Mouse (Mus musculus) macrophage (primary cell): ENCODE data around the gene Ctnna3. TPM values are rescaled to one million over a fixed set of nuclear protein-coding genes. Genes with fewer than 3 reads are reported as not detected.

Experiments used
- H3K27ac ChIP-seq: fragments of 350-480 bp; formaldehyde crosslinking; 2 replicates; pipeline ENCODE4 v1.9.0; 2021
- H3K36me3 ChIP-seq: fragments of 350-480 bp; formaldehyde crosslinking; 2 replicates; pipeline ENCODE4 v1.9.0; 2021; ENCODE audit errors: inconsistent target
- H3K4me3 ChIP-seq: fragments of 350-480 bp; formaldehyde crosslinking; 2 replicates; pipeline ENCODE4 v1.9.0; 2021; ENCODE audit errors: inconsistent target
- H3K79me2 ChIP-seq: fragments of 350-480 bp; formaldehyde crosslinking; 2 replicates; pipeline ENCODE4 v1.9.0; 2021; ENCODE audit errors: inconsistent target
- WGBS: methylation state at CpG from one replicate; pipeline ENCODE4 v1.1.7; 2026; ENCODE audit warnings: inconsistent platforms; ENCODE audit not compliant: missing documents; 5-methylcytosine and 5-hydroxymethylcytosine counted together
- polyA plus RNA-seq: library from polyadenylated mRNA; stranded (reverse); fragments of 250-400 nt; gene quantifications from 3 replicates; pipeline ENCODE4 v1.2.4, GENCODE M21; 2018; ENCODE audit warnings: inconsistent platforms

The Ctnna3 gene
- polyA plus RNA-seq, 1 experiment from 2014 or later, result not detected

GRCm38 (mm10) chr10:63950867-63951266 lies 521.0 kb downstream of the Ctnna3 start:
- 60% methylated on average over 8 of the region's 8 CpGs for WGBS
- H3K27ac ChIP-seq, result no peak overlapping the region
- H3K4me3 ChIP-seq, result no peak overlapping the region

GRCm38 (mm10) chr10:63951481-63951880 lies 521.6 kb downstream of the Ctnna3 start:
- H3K27ac ChIP-seq, result no peak overlapping the region
- no peaks in the 10 kb centered on the region for H3K36me3 ChIP-seq
- H3K4me3 ChIP-seq, result no peak overlapping the region
- WGBS, result 90% methylated on average over 1 of the region's 1 CpGs
- H3K79me2 ChIP-seq, result no peaks in the 10 kb centered on the region

More at GRCm38 (mm10) chr10:63950867-63951266, 521.0 kb downstream of the Ctnna3 start:
- no peaks in the 10 kb centered on the region for H3K79me2 ChIP-seq
- H3K36me3 ChIP-seq, result no peaks in the 10 kb centered on the region

DNA sequence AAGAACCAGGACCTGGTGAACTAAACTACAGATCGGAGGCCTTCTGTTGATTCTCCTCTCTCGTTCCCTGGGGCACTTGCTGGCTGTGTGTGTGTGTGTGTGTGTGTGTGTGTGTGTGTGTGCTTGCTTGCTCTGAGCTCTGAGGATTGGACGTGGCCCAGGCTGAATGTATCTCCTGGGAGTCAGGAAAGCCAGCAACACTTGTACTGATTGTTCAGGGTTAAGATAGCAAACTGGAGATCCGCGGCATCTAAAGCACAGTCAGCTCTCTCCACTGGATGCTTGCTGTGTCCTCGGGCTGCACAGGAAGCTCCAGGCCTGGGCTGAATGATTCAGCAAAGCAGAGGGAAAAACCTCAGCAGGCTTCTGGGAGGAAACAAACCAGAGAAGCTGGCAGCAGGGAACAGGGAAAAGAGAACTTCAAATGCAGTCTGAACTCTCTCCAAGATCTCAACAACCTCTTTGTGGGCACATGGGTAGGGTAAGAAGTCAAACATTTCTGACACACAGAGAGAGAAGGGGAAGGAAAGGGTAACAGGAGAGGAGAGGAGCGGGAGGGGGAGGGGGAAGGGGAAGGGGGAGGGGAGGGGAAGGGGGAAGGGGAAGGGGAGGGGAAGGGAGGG lies 524.5 kb downstream of the Ctnna3 start:
- Histone ChIP-seq H3K4me3 (no peak overlapping the region), H3K36me3 (no peaks in the 10 kb centered on the region), H3K27ac (no peak overlapping the region), H3K79me2 (no peaks in the 10 kb centered on the region)
- 31% methylated on average over 6 of the region's 7 CpGs for WGBS

GRCm38 (mm10) chr10:63972300-63972699 lies 542.4 kb downstream of the Ctnna3 start:
- no peak overlapping the region for H3K27ac ChIP-seq
- no peak overlapping the region for H3K4me3 ChIP-seq
- no peaks in the 10 kb centered on the region for H3K36me3 ChIP-seq
- no peaks in the 10 kb centered on the region for H3K79me2 ChIP-seq
- 92% methylated on average over 2 of the region's 2 CpGs for WGBS

DNA sequence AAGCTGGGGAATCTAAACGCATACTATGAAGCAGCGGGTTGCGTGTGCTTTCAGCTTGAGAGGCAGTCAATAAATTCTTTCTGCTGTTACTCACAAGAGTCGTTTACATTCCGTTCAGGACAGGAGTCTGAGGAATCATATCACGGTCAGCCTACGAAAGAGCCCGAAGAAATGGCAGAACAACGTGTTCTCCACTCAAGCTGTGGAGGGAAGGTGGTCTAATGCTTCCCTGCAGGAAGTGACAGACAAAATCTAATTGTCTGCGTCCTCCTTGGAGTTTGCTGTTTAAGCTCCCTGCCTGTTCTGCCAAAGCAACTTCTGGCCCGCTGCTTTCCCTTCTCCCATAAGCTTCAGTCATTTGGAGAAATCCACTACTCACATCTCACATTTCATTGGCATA lies 548.2 kb downstream of the Ctnna3 start:
- H3K36me3 ChIP-seq, result no peaks in the 10 kb centered on the region
- no peak overlapping the region for H3K27ac ChIP-seq
- H3K79me2 ChIP-seq, result no peaks in the 10 kb centered on the region
- no peak overlapping the region for H3K4me3 ChIP-seq
- 73% methylated on average over 11 of the region's 11 CpGs for WGBS

GRCm38 (mm10) chr10:63978535-63978934 lies 548.6 kb downstream of the Ctnna3 start:
- Histone ChIP-seq H3K36me3 (no peaks in the 10 kb centered on the region), H3K4me3 (no peak overlapping the region), H3K27ac (no peak overlapping the region), H3K79me2 (no peaks in the 10 kb centered on the region)
- WGBS, result 50% methylated on average over 3 of the region's 3 CpGs

DNA sequence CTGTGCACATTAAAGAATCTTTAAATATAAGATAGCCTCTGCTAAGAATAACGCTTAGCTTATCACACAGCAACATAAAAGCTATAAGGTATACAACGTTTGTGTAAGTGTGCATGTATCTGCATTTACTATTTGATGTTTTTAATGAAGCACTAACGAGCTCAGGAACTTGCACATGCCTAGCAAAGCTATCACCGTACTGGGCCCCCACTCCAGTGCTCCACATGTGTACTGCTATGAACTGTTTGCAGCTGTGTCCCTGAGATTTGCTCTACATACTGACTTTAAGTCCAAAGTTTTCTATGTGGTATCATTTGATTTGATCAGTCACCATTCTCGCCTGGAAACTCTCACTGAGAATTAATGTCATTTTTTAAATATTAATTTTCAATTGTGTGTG lies 549.1 kb downstream of the Ctnna3 start:
- Histone ChIP-seq H3K27ac (no peak overlapping the region), H3K79me2 (no peaks in the 10 kb centered on the region), H3K36me3 (no peaks in the 10 kb centered on the region), H3K4me3 (no peak overlapping the region)
- WGBS, result 72% methylated on average over 5 of the region's 5 CpGs

- 95% methylated on average over 2 of the region's 2 CpGs for WGBS
- H3K4me3 ChIP-seq, result no peak overlapping the region
- no peaks in the 10 kb centered on the region for H3K79me2 ChIP-seq
Observed at GRCm38 (mm10) chr10:63979410-63979809, 549.5 kb downstream of the Ctnna3 start.

GRCm38 (mm10) chr10:63985576-63985975 lies 555.7 kb downstream of the Ctnna3 start:
- Histone ChIP-seq H3K79me2 (no peaks in the 10 kb centered on the region), H3K36me3 (no peaks in the 10 kb centered on the region), H3K4me3 (no peak overlapping the region), H3K27ac (no peak overlapping the region)
- WGBS, result 79% methylated on average over 4 of the region's 4 CpGs

More at GRCm38 (mm10) chr10:63979410-63979809, 549.5 kb downstream of the Ctnna3 start:
- no peaks in the 10 kb centered on the region for H3K36me3 ChIP-seq
- H3K27ac ChIP-seq, result no peak overlapping the region

GRCm38 (mm10) chr10:63994251-63994650 lies 564.4 kb downstream of the Ctnna3 start:
- Histone ChIP-seq H3K4me3 (no peak overlapping the region), H3K36me3 (no peaks in the 10 kb centered on the region), H3K79me2 (no peaks in the 10 kb centered on the region), H3K27ac (no peak overlapping the region)
- 75% methylated on average over 5 of the region's 5 CpGs for WGBS

- H3K79me2 ChIP-seq, result no peaks in the 10 kb centered on the region
- no peaks in the 10 kb centered on the region for H3K36me3 ChIP-seq
- no peak overlapping the region for H3K27ac ChIP-seq
- no peak overlapping the region for H3K4me3 ChIP-seq
- WGBS, result 71% methylated on average over 6 of the region's 6 CpGs
Observed at GRCm38 (mm10) chr10:64001531-64001930, 571.6 kb downstream of the Ctnna3 start.

- no peaks in the 10 kb centered on the region for H3K79me2 ChIP-seq
- WGBS, result 79% methylated on average over 9 of the region's 9 CpGs
Observed at GRCm38 (mm10) chr10:64001996-64002395, 572.1 kb downstream of the Ctnna3 start.

DNA sequence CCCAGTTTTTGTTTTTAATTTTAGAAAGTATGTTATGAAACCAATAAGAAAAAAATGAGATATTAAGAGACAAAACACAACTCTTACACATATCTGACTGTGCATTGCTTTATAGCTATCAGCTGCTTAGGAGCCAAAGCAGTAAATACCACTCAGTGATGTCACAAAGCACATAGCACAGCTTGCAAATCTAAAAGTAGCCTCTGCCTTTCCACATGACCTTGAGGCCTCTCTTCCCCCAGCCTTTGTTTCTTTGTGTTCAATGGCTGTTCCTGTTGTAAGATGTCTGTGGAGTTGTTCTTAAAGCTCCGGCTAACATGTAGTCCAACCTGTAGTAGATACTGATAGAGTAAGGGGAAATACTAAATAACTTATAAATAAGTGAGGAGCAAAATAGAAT lies 590.4 kb downstream of the Ctnna3 start:
- H3K27ac ChIP-seq, result no peak overlapping the region
- WGBS, result 75% methylated on average over 1 of the region's 1 CpGs
- H3K79me2 ChIP-seq, result no peaks in the 10 kb centered on the region
- H3K4me3 ChIP-seq, result no peak overlapping the region
- H3K36me3 ChIP-seq, result no peaks in the 10 kb centered on the region

More at GRCm38 (mm10) chr10:64001996-64002395, 572.1 kb downstream of the Ctnna3 start:
- H3K4me3 ChIP-seq, result no peak overlapping the region
- no peak overlapping the region for H3K27ac ChIP-seq
- H3K36me3 ChIP-seq, result no peaks in the 10 kb centered on the region

DNA sequence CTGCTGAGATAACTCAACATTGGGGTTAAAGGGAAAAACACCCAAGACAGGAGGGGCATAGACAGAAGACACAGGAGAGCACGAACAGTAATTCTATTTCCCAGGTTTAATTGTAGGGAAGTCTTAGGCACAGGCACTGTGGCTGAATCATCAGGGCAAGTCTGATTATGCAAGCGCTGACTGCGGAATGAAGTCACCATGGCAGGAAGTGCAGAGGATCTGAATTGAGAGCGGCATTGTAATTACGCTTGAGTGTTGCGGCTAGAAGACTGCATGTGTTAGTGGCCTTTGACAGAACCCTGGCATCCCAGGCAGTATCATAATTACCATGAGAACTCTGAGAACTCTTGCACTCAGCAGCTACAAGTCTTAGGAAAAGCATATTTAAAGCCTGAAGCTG lies 593.4 kb downstream of the Ctnna3 start:
- Histone ChIP-seq H3K36me3 (no peaks in the 10 kb centered on the region), H3K27ac (no peak overlapping the region), H3K4me3 (no peak overlapping the region), H3K79me2 (no peaks in the 10 kb centered on the region)
- WGBS, result 70% methylated on average over 6 of the region's 6 CpGs

- H3K36me3 ChIP-seq, result no peaks in the 10 kb centered on the region
- H3K4me3 ChIP-seq, result no peak overlapping the region
- no peak overlapping the region for H3K27ac ChIP-seq
- H3K79me2 ChIP-seq, result no peaks in the 10 kb centered on the region
Observed at GRCm38 (mm10) chr10:64030901-64031300, 601.0 kb downstream of the Ctnna3 start.
